Mouse (Mus musculus): ENCODE data around the gene Fgfr2.

- TF ChIP-seq HCFC1 (IDR thresholded peaks at IDR 0.05; ENCODE audit: borderline replicate concordance, insufficient read depth, low read length) (no peak), ZC3H11A (IDR thresholded peaks at IDR 0.05; ENCODE audit: borderline replicate concordance, low read depth, low read length) (no peak), CHD2 (IDR thresholded peaks at IDR 0.05; ENCODE audit: low read depth, low read length) (no peak)
Measured at GRCm38 (mm10) chr7:131992873-131993272, 1130.3 kb downstream of the Fgfr2 start.
